Mouse (Mus musculus) liver, adult 2 months (tissue): ENCODE measurements around the gene Snrpa.

Source experiments
- CTCF ChIP-seq: fragments of 200-500 bp; IDR thresholded peaks from 2 replicates; pipeline ENCODE4 v1.5.1; 2011; ENCODE audit warnings: low read depth, low read length, control low read depth
- POLR2A ChIP-seq: fragments of 200-500 bp; IDR thresholded peaks from 2 replicates; pipeline ENCODE4 v1.6.1; 2011; ENCODE audit warnings: low read length, control low read depth; ENCODE audit not compliant: insufficient read depth; ENCODE audit errors: extremely low read depth

GRCm38 (mm10) chr7:27156005-27156404, 40.1 kb downstream of the Snrpa start:
- TF ChIP-seq CTCF, result no peak
- no peak for TF ChIP-seq POLR2A
